Mouse (Mus musculus) thymus, adult 2 months (tissue): ENCODE measurements around the gene Cryba1. TPM values are rescaled to one million over a fixed set of nuclear protein-coding genes. Genes with fewer than 3 reads are reported as not detected.

ENCODE experiments used
- DNase-seq: peaks from one replicate; pipeline ENCODE4 v3.0.0; 2021
- H3K27ac ChIP-seq: fragments of 200-500 bp; 2 replicates; pipeline ENCODE4 v1.5.1; 2012; ENCODE audit warnings: low read length, control low read depth; ENCODE audit not compliant: control insufficient read depth, insufficient read depth
- H3K27me3 ChIP-seq: fragments of 200-500 bp; 2 replicates; pipeline ENCODE4 v1.6.1; 2012; ENCODE audit warnings: mild to moderate bottlenecking, low read length, moderate library complexity, mixed read lengths; ENCODE audit not compliant: control insufficient read depth, insufficient read depth
- H3K36me3 ChIP-seq: fragments of 200-500 bp; 2 replicates; pipeline ENCODE4 v1.6.1; 2012; ENCODE audit warnings: mild to moderate bottlenecking, low read length, moderate library complexity; ENCODE audit not compliant: control insufficient read depth, insufficient read depth
- H3K4me1 ChIP-seq: fragments of 200-500 bp; replicated peaks from 2 replicates; pipeline ENCODE4 v1.6.1; 2012; ENCODE audit warnings: low read length; ENCODE audit not compliant: control insufficient read depth, insufficient read depth
- H3K4me3 ChIP-seq: fragments of 200-500 bp; 2 replicates; pipeline ENCODE4 v1.5.1; 2012; ENCODE audit warnings: mild to moderate bottlenecking, low read length, control low read depth, moderate library complexity; ENCODE audit not compliant: control insufficient read depth, insufficient read depth
- CTCF ChIP-seq: fragments of 200-500 bp; IDR thresholded peaks from 2 replicates; pipeline ENCODE4 v1.5.1; 2012; ENCODE audit warnings: mild to moderate bottlenecking, control low read depth, low read length, moderate library complexity, borderline replicate concordance; ENCODE audit not compliant: control insufficient read depth, poor library complexity, insufficient read depth; ENCODE audit errors: extremely low read depth
- POLR2A ChIP-seq: fragments of 200-500 bp; IDR thresholded peaks from 2 replicates; pipeline ENCODE4 v1.6.1; 2012; ENCODE audit warnings: mild to moderate bottlenecking, low read length, control low read depth, moderate library complexity; ENCODE audit not compliant: control insufficient read depth, poor library complexity, insufficient read depth; ENCODE audit errors: extremely low read depth
- WGBS: fragments of 180-500 bp; shearing (Covaris S2); methylation state at CpG from one replicate; pipeline ENCODE4 v1.1.7; 2018; 5-methylcytosine and 5-hydroxymethylcytosine counted together
- polyA plus RNA-seq: library from polyadenylated mRNA; depleted of rRNA; stranded (reverse); fragments of >200 nt; gene quantifications from 2 replicates; pipeline ENCODE4 v1.2.3, GENCODE M21; 2012; rRNA removed

Cryba1 gene
- polyA plus RNA-seq = 0.13 and 0.36 TPM in 2 replicates

DNA sequence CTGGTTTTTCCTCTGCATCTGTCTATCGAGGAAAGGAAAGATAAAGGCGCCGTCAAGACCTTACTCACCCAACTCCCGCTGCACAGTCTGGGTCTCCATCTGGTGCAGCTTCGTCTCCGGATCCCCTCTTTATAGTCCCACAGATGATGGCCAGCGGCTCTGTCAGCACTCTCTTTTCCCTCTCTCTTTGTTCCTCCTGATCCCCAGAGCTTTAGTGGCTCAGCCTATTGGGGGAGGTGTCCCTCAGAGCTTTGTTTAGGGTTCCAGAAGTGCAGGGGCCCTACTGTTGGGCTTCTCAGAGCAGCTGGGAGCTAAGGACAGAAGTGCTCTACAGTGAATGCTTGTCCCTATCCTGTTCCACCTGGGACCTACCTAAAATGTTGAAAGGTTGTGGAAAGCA is at the start of gene Cryba1:
Gene Cryba1 (minus strand): TSS at position 101 of the 400 bp plus-strand sequence.
- Histone ChIP-seq H3K4me3 (no peak within 1 kb of the TSS), H3K27me3 (no peaks in the 10 kb centered on the region), H3K4me1 (no peaks in the 10 kb centered on the region), H3K36me3 (no peaks in the 10 kb centered on the region), H3K27ac (no peak within 1 kb of the TSS)
- TF ChIP-seq POLR2A (no peak), CTCF (no peak)
- no peak for DNase-seq
- 89% methylated on average over 7 of the region's 7 CpGs for WGBS

DNA sequence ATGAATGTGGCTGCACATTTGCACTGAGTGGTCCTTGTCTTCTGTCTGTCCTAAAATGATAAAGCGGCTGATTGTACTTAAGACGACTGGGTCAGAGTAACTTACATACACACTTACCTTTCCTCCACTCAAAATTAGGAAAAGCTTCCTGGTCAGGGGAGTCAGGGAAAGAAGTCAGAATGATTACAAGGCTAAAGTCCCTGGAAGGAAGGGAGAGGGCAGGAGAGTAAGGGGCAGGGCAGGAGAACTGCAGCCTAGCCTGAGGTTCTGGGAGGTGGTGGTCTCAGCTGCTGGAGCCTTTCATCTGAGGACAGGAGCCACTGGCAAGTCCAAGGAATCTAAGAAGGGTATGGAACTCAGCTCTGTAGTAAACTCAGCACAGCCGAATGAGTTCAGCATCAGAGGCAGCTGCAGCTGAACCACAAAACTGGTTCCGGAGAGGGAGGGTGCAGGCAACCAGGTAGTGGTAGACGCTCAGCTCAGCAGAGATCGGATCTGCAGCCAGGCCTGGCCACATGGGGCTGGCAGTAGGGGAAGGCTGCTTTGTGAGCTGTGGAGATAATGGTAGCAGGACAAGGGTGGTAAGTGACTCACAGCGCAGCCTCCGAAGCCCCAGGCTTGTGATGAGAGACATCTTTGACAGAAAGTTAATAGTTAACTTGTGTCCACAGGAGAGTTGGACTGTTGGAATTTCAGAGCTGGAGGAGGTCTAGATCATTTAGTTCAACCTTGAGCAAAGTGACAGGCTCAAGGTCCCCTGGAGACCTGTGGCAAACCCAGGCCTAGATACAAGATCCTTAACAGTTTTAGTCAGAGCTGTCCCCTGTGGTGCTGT is 47.0 kb upstream of the Cryba1 start:
- 0 out of 2 replicates have a peak, but pooled peaks have one; percentile 22 for TF ChIP-seq CTCF
- no peak for TF ChIP-seq POLR2A
- Histone ChIP-seq H3K4me1 (peaks cover 23% of the 10 kb centered on the region), H3K27me3 (no peaks in the 10 kb centered on the region), H3K27ac (peak overlapping the region; percentile 53; the same call in 1 of the 2 replicates), H3K4me3 (no peak overlapping the region), H3K36me3 (0 out of 2 replicates have a peak, but pooled peaks cover under 1% of the 10 kb centered on the region)
- peak; percentile 30 for DNase-seq
- 28% methylated on average over 8 of the region's 8 CpGs for WGBS

GRCm38 (mm10) chr11:77770346-77770745 is 45.3 kb upstream of the Cryba1 start:
- 61% methylated on average over 8 of the region's 8 CpGs for WGBS
- H3K4me1 ChIP-seq = peaks cover 36% of the 10 kb centered on the region
- TF ChIP-seq CTCF = no peak
- no peak for TF ChIP-seq POLR2A
- H3K36me3 ChIP-seq = no peaks in the 10 kb centered on the region
- no peak for DNase-seq
- no peaks in the 10 kb centered on the region for H3K27me3 ChIP-seq
- no peak overlapping the region for H3K4me3 ChIP-seq
- no peak overlapping the region for H3K27ac ChIP-seq

GRCm38 (mm10) chr11:77769496-77769895 is 44.4 kb upstream of the Cryba1 start:
- Histone ChIP-seq H3K4me1 (peaks cover 43% of the 10 kb centered on the region), H3K36me3 (no peaks in the 10 kb centered on the region), H3K4me3 (no peak overlapping the region), H3K27ac (no peak overlapping the region), H3K27me3 (no peaks in the 10 kb centered on the region)
- TF ChIP-seq CTCF (no peak), POLR2A (no peak)
- DNase-seq = no peak
- 80% methylated on average over 4 of the region's 4 CpGs for WGBS

GRCm38 (mm10) chr11:77766351-77767001 is 41.4 kb upstream of the Cryba1 start:
- whole genome bisulfite sequencing = 6% methylated on average over 35 of the region's 35 CpGs
- Histone ChIP-seq H3K27ac (no peak overlapping the region), H3K4me1 (peaks cover 41% of the 10 kb centered on the region), H3K4me3 (peak overlapping the region; percentile 44), H3K27me3 (no peaks in the 10 kb centered on the region), H3K36me3 (no peaks in the 10 kb centered on the region)
- TF ChIP-seq POLR2A (no peak), CTCF (peak; percentile 45; the same call in 1 of the 2 replicates)
- DNase-seq = peak; percentile 61

GRCm38 (mm10) chr11:77765459-77765777 is 40.3 kb upstream of the Cryba1 start:
- peaks cover 41% of the 10 kb centered on the region for H3K4me1 ChIP-seq
- WGBS = 91% methylated on average over 4 of the region's 4 CpGs
- H3K36me3 ChIP-seq = no peaks in the 10 kb centered on the region
- no peak overlapping the region for H3K27ac ChIP-seq
- no peak for DNase-seq
- TF ChIP-seq POLR2A (no peak), CTCF (no peak)
- no peak overlapping the region for H3K4me3 ChIP-seq
- H3K27me3 ChIP-seq = no peaks in the 10 kb centered on the region
